Mouse (Mus musculus): ENCODE measurements around the gene Srsf5.

The Srsf5 gene

GRCm38 (mm10) chr12:80988286-80988685 lies 43.0 kb downstream of the Srsf5 start:
- in situ Hi-C loops (cut with MboI; ENCODE audit: low pct_unique_long_range_greater_than_20kb in 1 of 2, low sequenced_read_pairs in 2 of 2, unreplicated experiment in 1 of 2): loop anchor here in 1 of 2 experiments (10.0 kb wide), 1 partner anchor 417 kb away; no protein-coding TSS in a partner anchor

DNA sequence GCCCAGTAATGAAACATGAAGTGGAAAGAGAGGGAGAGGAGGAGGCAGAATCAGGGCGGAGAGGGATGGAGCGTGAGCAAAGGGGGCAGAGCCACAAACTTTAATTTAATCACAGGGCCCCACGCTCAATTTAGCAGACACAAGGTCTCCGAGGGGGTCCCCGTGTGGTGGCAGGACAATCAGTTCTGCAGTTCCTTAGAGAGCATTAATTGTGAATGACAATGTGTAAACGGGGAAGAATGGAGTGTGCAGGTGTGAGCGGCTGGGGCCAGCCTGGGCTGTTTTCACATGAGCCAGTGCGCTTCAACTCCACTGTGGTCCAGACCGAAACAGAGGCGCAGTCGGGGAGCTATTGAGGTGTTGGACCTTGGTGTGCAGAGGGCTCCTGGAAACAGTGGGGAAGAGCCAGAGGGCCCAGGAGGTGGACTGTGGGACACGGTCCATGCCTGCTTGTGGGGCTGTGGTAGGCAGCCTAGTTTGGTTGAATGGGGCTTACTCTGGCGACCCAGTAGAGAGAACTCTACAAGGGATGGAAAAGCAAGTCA lies 45.7 kb downstream of the Srsf5 start:
- in situ Hi-C loops (cut with MboI; ENCODE audit: low pct_unique_long_range_greater_than_20kb in 1 of 2, low sequenced_read_pairs in 2 of 2, unreplicated experiment in 1 of 2): no loop called here

GRCm38 (mm10) chr12:80991806-80992205 lies 46.5 kb downstream of the Srsf5 start:
- in situ Hi-C loops (cut with MboI; ENCODE audit: low pct_unique_long_range_greater_than_20kb in 1 of 2, low sequenced_read_pairs in 2 of 2, unreplicated experiment in 1 of 2): no loop called here

GRCm38 (mm10) chr12:80992540-80993122 lies 47.3 kb downstream of the Srsf5 start:
- in situ Hi-C loops (cut with MboI; ENCODE audit: low pct_unique_long_range_greater_than_20kb in 1 of 2, low sequenced_read_pairs in 2 of 2, unreplicated experiment in 1 of 2): no loop called here

DNA sequence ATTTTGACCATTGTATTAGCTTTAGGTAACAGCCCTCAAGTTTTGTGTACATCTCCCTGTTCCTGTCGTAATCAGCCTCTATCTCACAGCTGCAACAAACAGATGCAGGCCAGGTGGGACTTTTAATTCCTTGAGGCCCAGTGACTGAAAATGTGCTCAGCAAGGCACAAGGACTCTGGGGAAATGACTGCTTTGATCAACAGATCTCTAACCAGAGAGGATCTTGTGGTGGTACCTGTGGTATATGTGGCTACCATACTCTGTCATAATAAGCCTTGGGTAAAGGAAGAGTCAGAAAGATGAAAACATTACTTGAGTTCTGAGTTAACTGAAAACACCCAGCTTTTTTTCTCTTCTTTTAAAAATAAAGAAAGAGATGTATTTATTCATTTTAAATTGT lies 48.5 kb downstream of the Srsf5 start:
- in situ Hi-C loops (cut with MboI; ENCODE audit: low pct_unique_long_range_greater_than_20kb in 1 of 2, low sequenced_read_pairs in 2 of 2, unreplicated experiment in 1 of 2): no loop called here

GRCm38 (mm10) chr12:80995326-80995725 lies 50.0 kb downstream of the Srsf5 start:
- in situ Hi-C loops (cut with MboI; ENCODE audit: low pct_unique_long_range_greater_than_20kb in 1 of 2, low sequenced_read_pairs in 2 of 2, unreplicated experiment in 1 of 2): no loop called here

DNA sequence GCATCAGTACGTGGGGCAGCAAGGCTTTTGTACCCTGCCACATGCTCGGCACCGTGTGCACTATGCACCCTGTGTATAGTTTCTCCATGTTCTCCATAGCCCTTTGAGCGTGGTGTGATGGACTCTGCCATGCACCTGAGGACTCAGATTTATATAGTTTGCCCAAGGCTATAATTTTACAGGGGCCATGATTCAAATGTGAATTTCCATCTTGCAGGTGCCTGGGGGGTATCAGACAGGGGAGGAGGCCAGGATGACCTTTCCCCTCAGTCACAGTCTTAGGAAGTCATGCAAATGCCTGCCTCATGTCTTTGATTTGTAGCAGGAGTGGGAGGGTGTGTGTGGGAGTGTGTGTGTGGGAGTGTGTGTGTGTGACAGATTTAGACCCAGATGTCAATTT lies 52.3 kb downstream of the Srsf5 start:
- in situ Hi-C loops (cut with MboI; ENCODE audit: low pct_unique_long_range_greater_than_20kb in 1 of 2, low sequenced_read_pairs in 2 of 2, unreplicated experiment in 1 of 2): no loop called here

GRCm38 (mm10) chr12:80998528-80999221 lies 53.4 kb downstream of the Srsf5 start:
- in situ Hi-C loops (cut with MboI; ENCODE audit: low pct_unique_long_range_greater_than_20kb in 1 of 2, low sequenced_read_pairs in 2 of 2, unreplicated experiment in 1 of 2): no loop called here

Data from mouse embryonic stem cell (cell line).